Mouse (Mus musculus) heart, adult 8-10 months (tissue): ENCODE measurements at regions not wholly inside any gene's neighbourhood (a gene's known extent, or its start where the extent isn't known, plus 50 kb on each side); places are given as distances from the start of the nearest gene placed in this dataset.
"Not testable (repeated sequence)": the region's sequence is repeated elsewhere in the genome, so short reads cannot be mapped to it uniquely, and the experiment has no call there.

ENCODE experiments used
- DNase-seq: peaks from one replicate; pipeline ENCODE4 v3.0.0; 2022; ENCODE audit warnings: low spot score

DNA sequence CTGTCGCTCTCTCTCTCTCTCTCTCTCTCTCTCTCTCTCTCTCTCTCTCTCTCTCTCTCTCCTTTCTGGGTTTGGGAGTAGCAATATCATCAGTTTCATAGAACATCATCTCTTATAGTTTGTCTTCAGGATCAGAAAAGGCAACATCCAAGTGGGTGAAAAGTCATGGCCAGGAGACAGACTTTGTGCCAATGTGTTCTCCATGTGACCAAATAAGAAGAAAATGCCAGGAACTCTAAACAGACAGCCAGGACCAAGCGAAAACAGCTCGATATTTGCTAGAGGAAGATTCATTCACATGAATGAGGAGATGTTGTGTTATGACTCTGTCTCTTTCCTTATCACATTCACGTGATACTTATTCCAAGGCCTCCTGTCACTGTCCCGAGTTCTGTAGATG, 1332.8 kb upstream of the A1bg start:
- DNase-seq = no peak

DNA sequence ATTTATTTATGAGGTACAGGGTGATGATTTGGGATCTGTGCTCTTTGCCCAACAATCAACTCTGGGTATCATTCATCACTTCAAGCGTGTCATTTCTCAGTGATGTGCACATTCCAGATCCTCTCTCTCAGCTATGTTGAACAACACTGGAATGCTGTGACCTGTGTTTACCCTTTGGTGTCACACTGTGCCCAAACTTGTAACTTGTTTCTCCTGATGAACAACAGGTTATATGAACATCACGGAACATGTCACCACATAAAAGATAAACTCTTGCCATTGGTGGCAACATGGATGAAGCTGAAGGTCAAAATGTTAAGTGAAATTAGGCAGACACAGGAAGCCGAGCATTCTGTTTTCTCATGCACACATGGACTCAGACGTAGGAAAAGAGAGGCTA, 1330.9 kb upstream of the A1bg start:
- DNase-seq = no peak

DNA sequence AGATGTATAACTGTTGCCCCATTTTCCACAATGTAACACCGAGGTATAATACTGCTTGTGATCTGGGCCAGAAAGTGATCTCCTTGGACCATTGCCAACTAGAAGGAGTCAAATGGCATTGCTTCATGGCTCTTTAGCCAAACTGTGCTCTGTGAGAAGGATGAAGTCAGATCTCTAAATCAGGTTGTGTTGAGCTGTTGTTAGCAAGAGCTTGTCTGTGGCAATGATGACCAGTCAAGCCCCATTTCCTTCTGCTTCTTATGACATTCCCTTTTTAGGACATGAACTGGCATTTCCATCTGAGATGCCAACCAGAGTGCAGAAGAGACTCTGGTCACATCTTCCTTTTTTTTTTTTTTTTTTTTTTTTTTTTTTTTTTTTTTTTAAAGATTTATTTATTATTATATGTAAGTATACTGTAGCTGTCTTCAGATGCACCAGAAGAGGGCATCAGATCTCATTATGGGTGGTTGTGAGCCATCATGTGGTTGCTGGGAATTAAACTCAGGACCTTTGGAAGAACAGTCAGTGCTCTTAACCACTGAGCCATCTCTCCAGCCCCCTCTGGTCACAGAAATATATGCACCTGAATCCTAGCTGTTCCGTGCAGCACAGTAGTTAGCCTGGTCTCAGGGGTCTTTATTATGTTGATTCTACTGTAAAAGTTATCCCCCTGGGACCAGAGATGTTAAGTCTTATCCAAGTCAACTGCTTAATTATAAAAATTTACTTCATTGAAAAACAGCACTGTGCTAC, 1329.4 kb upstream of the A1bg start:
- not testable (repeated sequence) for DNase-seq

DNA sequence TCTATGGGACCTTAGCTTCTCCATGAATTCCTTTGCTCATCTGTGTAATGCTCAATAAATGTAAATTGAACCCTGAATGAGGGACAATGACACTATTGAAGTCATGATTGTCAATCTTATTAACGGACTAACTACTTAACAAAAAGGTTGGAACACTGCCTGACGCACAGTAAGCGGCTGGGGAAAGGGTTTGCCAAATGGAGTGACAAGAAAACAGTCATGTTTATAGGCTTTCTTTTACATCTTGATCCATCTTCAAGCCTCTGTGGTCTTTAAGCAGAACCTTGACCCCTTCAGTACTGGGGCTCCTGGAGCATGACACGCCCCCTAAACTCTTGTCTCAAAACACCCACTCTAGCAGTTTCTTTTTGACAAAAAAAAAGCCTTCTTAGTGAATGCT, 1326.6 kb upstream of the A1bg start:
- DNase-seq = no peak

DNA sequence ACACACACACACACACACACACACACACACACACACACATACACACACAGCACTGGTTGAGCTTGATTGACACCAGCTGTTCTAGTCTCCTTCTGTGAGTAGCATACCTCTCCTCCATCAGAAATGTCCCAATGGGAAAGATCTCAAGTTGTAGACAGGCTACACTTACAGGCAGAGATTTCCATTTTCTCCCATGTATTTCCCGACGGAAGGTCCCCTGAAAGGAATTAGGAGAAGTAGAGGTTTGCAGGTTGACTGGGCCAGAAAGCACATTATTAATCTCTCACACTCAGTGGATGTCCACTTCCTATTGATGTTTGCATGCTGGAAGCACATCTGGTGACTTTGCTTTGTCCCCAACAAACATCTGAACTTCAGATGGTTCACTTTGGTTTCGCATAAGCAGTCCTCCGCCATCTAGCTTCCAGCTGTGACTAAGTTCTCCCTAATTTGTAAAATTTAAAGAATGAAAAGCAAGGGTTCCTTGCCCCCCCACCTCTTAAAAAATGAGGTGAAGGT, 1323.8 kb upstream of the A1bg start:
- DNase-seq = no peak

DNA sequence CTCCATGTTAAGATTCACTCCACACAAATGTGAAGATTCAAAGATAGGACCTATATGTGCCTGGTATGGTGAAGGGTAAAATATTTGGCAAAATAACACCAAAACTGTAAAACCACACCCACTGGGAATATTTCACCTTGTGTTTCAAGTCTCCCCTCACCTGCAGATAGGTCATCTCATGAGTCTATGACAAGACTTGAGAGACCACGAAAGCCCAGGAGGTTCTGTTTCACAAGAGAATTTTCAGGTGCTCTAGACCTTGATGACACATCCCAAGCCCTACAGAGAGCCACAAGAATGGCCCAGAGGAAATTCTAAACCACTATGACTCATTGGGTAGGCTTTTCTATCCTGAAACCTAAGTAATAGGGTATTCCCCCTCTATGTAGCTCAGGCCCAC, 1322.4 kb upstream of the A1bg start:
- DNase-seq = no peak

DNA sequence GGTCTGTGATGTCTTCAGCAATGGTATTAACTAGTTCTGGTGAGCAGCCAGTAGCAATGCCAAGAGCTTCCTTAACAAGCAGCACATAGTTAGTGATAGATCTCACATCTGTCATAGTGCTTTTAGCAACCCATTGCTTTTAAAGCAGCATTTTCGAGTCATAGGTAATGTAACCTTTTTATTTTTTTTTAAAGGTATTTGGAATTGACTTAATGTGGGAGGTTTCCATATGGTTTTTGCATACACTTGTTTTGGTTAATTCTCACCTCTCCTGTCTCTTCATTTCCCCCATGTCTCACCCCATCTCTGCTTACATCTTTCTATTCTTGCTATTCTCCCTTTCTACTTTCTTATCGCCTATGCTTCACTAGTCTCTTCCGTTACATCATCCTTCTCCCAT, 1322.0 kb upstream of the A1bg start:
- DNase-seq = no peak

DNA sequence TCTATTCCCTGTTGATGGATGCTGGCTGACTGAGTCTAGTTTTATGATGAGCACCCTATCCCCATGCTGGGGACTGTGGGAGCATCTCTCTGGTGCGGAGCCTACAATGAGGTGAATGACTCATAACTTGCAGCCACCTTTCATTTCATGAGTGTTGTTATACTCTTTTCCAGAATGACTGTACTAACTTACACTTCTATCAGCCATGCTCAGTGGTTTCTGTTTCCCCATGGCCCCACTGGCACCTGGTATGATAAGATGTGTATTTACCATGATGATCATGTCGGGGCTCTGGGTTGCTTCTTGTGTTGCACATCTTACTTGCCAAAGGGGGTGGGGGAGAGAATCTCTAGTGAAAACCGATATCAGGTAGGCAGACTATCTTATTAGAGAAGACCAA, 1317.2 kb upstream of the A1bg start:
- no peak for DNase-seq

DNA sequence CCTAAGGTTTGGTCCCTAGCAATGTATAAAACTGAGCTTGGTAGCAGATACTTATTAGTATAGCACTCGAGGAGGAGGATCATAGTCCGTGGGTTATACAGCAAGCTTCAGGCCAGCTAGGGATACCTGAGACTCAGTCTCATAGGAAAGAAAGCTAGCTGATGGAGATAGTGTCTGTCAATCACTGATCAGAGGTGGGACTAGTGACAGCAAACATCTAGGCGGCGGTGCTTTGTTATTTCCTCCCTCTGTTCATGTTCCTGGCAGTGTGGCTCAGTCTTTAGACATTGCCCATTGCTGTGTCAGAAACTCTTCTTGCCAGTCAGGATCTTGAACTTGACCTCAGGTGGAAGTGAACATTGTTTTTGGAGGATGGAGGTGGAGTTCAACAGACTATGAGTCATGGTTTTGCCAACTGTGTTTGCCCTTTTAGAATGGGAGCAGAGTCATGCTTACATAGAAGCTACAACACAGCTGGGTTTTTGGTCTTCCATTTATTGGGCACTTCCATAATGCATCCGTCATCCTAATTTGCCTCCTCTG, 1315.8 kb upstream of the A1bg start:
- no peak for DNase-seq

DNA sequence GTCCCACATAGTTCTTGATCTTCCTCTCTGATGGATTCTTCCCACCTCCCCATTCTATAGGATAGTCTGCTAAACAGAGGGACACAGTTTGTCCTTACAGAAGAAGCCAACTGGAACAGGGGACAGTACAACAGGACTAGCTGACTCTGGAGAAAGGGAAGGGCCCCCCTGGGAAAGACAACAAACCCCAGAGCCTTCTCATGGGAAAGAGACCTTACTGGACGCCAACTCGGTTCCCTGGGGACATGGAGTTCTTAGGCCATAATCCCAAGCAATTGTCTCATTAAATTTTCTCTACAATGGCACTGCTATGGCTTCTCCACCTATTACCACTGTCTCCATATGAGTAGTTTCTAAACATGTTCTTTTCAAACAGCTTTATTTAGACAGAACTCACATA, 1313.2 kb upstream of the A1bg start:
- DNase-seq = no peak

DNA sequence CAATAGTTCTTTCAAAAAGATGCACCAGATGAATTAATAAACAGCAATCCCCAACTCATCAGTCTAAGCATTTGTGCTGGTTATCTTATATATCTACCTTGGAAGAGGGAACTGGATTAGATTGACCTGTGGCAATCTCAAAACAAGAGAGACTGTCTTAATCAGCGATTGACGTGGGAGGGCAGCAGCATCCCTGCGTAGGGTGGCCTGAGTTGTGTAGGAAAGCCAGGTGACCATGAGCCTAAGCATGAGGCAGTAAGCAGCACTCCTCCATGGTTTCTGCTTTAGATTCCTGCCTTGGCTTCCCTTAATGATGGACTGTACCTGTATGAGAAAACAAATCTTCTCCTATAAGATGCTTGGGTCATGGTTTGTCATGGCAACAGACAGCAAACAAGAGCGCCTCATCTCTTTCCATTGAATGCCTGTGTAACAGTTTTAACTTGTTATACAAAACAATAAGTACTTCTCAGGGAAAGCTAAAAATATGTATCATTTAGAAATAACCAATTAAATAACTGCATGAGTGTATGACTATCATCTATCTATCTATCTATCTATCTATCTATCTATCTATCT, 1311.5 kb upstream of the A1bg start:
- no peak for DNase-seq

DNA sequence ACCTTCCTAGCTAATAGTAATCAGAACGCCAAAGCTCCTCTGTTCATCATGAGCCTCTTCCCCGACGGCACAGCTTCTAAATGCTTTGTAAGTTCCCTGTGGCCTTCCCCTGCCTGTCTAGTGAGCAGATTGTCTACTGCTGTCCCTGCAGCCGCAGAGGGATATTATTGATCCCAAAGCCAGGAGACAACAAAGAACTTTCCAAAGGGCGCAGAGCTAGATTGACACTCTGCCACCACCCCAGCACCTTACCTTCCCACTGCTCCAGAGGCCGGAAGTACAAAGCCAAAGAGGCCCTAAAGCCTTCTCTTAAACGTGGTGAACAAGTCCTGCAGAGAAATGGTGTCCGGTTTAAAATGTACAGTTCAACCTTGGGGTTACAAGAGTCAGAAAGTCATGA, 1310.3 kb upstream of the A1bg start:
- no peak for DNase-seq

DNA sequence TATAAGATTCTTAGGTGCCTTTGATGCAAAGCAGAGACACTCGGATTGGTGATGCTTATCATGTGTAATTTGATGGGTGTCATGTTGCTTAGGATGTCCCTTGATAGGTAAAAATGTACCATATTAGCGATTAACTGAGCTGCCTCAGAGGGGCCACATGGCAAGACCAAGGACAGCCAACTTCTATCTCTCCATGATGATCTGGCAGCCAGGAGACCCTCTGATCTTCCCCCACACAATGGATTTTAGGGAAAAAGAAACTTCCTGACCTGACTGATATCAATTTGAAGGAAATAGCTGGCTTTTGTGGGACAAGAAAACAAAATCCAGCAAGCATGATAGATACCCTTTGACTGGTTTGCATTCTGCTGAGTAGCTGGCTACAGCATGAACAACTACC, 1308.9 kb upstream of the A1bg start:
- DNase-seq = no peak

DNA sequence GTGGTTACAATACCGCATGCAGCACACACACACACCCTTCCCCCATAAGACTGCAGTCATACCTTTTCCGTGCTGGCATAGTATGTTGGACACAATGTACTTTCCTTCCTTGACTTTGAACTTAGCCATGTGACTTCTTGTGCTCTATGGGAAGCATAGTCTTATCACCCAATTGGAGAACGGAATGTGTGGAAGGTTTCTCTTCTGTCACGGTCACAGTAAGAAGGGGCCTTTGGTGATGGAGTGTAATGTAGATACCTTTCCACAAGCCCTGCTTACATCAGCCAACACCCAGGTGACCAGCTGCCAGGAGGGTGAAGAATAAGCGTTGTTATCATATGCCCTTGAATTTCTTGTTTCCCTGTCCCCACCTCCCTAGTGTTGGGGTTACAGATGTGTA, 1308.0 kb upstream of the A1bg start:
- no peak for DNase-seq

DNA sequence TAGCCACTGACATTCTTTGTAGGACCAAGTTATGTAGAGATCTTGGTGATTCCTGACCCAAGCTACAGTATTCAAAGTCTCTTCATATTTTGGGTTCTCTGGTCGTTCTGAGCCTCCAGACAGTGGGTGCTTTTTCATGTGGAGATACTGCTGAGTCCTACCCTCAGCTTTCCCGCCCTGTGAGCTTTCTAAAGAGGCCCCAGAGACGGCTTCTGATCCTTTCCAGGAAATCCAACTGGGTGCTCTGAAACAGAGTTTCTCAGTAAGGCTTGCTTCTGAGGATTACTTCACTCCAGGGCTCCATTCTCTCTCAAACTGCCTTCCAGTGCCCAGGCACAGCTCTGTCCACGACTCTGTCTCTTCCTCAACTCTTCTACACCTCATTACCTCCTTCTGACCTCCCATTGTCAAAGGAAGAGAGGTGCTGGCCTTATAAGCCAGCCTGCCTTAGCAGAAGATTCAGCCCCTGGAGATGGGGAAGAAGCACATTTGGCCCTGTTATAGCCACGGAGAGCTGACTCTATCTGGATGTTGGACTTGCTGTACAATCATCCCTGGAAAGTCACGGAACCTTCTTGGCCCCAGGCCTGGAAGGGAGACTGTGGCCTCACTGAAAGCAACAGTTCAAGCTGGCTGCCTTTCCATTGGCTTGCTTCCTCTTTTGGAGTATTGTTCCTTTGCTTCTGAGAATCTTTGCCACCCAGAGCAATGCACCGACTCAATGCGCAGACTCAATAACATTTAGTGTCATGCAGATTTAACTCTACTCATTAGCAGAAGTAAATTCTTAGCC, 1306.9 kb upstream of the A1bg start:
- DNase-seq = peak; percentile 77

DNA sequence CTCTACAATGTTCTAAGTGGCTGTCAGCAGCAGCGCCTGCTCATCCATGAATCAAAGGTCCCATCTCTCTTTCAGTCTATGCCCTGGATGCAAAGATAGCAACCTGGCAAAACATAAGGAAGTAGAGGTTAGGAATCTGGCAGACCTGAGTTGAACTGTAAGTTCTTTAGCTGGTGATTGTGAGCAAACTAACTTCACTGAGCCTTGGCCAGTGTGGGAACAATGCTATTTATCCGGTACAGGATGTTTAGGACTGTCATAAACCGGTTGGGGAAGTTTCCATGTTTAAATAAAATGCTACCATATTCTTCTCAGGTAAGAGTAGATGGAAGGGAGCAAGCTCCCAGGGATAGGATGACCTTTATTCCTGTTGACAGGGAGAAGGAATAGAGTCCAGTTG, 1306.2 kb upstream of the A1bg start:
- no peak for DNase-seq

DNA sequence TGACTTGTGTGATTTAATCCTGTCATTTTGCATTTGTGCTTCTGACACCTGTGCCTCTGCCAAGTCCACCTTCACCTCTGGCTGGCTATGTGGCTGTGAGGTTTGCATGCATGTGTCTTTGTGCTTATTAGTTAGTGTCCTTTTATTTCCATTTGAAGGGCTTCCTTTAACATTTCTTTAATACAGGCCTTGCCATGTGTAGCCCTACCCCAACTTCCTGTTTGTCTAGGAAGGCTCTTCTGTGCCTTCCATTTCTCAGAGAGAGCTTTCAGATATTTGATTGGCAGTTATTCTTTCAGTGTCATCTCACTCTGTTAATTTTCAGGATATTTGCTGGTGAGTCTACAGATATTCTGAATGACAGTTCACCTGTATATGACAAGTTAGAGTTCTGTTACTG, 1302.0 kb upstream of the A1bg start:
- DNase-seq = no peak

DNA sequence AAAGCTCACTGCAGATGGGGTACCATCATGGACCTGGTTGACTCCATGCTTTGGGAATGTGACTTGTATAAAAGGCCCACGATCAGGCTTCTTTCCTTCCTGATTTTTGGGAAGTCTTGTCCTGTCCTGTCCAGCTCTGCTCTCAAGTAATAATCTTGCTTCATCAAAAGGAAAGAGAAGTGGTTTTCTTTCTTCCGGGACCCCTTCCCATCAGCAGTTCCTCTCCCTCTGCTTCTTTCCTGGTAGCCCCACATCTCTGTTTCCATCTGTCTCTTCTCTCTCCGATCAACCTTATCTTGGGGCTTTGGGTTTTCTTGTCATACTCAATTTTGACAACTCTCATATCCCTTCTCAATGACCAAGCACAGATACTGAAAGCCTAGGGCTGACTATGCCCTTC, 1301.4 kb upstream of the A1bg start:
- DNase-seq = no peak

DNA sequence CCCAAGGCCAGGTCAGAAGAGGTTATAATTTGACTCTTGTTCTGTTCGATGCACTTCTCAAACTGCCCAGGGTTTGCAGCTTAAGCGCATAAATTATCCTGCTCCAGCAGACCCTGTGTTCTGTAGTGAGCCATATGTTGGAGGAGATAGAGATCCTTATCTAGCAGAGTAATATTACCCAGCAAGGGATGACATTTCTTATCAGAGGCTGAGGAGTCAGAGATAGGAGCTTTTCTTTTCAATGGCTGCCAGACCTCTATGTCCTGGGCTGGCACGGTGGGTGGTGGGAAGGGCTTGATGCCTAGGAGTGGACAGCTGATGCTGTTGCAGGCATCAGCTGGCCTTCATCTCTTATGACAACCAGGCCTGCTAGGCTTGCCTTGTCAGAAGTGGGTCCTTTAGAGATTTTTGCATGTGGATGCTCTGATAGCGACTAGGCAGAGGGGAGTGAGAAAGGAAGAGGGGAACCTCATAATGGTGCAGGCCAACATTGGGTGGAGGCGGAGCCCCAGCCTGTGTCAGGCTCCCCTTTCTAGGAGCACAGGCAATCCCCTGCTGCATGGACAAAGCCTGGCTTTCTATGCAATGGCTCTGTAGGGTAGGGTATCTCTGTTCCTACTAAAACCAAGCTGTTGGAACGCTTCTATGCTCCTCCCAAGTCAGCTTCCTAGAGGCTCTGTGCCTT, 1300.5 kb upstream of the A1bg start:
- DNase-seq = no peak

DNA sequence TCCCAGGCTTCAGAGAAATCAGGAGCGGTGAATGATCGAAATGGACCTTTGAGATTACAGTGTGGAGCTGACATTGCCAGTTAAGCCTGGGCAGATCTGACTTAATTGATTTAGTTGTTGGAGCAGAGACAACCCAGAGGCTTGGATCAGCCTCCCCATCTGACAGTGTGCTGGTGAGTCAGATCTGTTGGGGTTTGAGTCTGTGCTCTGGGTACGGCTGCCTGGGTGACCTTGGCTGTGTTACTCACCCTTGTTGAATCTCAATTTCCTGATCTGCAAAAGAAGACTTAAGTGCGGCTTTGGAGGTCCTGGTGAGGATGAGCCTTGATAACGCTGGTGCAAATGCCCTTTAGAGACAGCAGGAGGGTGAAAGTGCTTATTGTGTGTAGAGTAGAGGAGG, 1299.9 kb upstream of the A1bg start:
- no peak for DNase-seq

DNA sequence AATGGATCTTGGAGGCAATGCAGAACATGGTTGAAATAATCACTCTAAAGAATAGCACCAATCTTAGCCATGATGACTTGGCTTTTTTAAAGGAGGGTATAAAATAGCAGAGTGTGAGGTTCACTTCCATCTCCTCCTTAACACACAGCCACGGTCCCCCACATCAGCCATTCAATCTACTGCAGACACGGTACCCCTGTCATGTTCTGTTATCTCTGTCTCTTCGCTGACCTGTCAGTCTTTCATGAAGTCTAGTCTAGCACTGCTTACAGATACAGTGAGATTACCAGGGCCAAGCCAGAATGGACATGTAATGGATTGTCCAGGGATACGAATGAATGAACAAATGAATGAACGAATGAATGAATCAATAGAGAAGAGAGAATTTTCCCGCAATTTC, 1299.4 kb upstream of the A1bg start:
- DNase-seq = no peak
